Mouse (Mus musculus) lung, postnatal 0 days (tissue): ENCODE results near the gene Coasy.

Experiments
- CTCF ChIP-seq: IDR thresholded peaks from 2 replicates; pipeline ENCODE4 v1.5.1; 2016; ENCODE audit warnings: antibody characterized with exemption, mild to moderate bottlenecking
- EP300 ChIP-seq: IDR thresholded peaks from 2 replicates; pipeline ENCODE4 v1.6.1; 2016; ENCODE audit warnings: antibody characterized with exemption, mild to moderate bottlenecking, control low read depth

DNA sequence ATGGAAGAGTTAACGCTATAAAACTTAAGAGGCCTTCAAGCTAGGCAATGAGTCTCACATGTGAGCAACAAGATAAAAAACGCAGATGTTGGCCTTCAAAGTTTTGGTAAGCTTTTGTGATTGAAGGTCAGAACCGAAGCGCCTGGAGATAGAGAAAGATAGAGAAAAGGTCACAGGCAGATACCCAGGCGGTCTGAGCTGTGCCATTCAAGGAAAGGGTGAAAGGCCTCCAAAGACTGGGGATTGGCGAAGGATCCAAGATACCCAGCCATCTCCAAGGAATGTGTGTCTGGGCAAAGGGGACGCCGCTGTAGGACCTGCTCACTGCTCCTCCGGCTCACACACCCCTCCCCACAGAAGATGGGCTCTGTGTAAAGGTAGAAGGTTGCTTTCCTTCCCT lies 17.4 kb upstream of the Coasy start:
- no peak for TF ChIP-seq CTCF
- TF ChIP-seq EP300, result no peak
